Mouse (Mus musculus) liver, embryonic 14.5 days (tissue): Measurements from ENCODE around the gene Dhx34. TPM values are rescaled to one million over a fixed set of nuclear protein-coding genes. Genes with fewer than 3 reads are reported as not detected.
"Not testable (repeated sequence)": the region's sequence is repeated elsewhere in the genome, so short reads cannot be mapped to it uniquely, and the experiment has no call there.

Source experiments
- ATAC-seq: fragments of 200-750 bp; cut with Nextera tagmentation; 2 replicates; pipeline ENCODE4 v1.8.0; 2017; ENCODE audit warnings: moderate number of reproducible peaks, mild to moderate bottlenecking, moderate library complexity; ENCODE audit not compliant: insufficient read depth
- DNase-seq, 3 experiments: peaks; one replicate each; pipeline ENCODE4 v3.0.0-alpha.2; 2012 to 2013; ENCODE audit warnings: low read depth in 3 of 3, low spot score in 3 of 3
- H3K27ac ChIP-seq: fragments of 300-500 bp; sonication (generic); 2 replicates; pipeline ENCODE4 v1.5.1; 2014; ENCODE audit warnings: moderate library complexity, mild to moderate bottlenecking, control low read depth, inconsistent platforms
- H3K27me3 ChIP-seq: fragments of 300-500 bp; sonication (generic); 2 replicates; pipeline ENCODE4 v1.6.1; 2014; ENCODE audit warnings: mild to moderate bottlenecking, low read length, moderate library complexity; ENCODE audit not compliant: control insufficient read depth, insufficient read depth
- H3K36me3 ChIP-seq: fragments of 300-500 bp; sonication (generic); replicated peaks from 2 replicates; pipeline ENCODE4 v1.6.1; 2014; ENCODE audit warnings: low read depth; ENCODE audit not compliant: control insufficient read depth, insufficient read depth
- H3K4me1 ChIP-seq, 2 experiments: fragments of 200-500 bp in 1 of 2; fragments of 300-500 bp in 1 of 2; sonication (generic) in 1 of 2; replicated peaks; 2 replicates each; pipeline ENCODE4 v1.6.1; 2012 to 2014; ENCODE audit warnings: antibody characterized with exemption in 1 of 2, inconsistent platforms in 1 of 2, low read length in 1 of 2; ENCODE audit not compliant: control insufficient read depth in 2 of 2, insufficient read depth in 2 of 2
- H3K4me2 ChIP-seq: fragments of 300-500 bp; sonication (generic); 2 replicates; pipeline ENCODE4 v1.6.1; 2014; ENCODE audit warnings: low read depth, mild to moderate bottlenecking, control low read depth, moderate library complexity
- H3K4me3 ChIP-seq, 2 experiments: fragments of 200-500 bp in 1 of 2; fragments of 300-500 bp in 1 of 2; sonication (generic) in 1 of 2; 2 replicates each; pipeline ENCODE4 v1.5.1; 2012 to 2014; ENCODE audit warnings: low read depth in 2 of 2, low read length in 2 of 2, mild to moderate bottlenecking in 2 of 2, control low read depth in 1 of 2, inconsistent platforms in 1 of 2, moderate library complexity in 1 of 2; ENCODE audit not compliant: insufficient read depth in 1 of 2
- H3K9ac ChIP-seq: fragments of 300-500 bp; sonication (generic); replicated peaks from 2 replicates; pipeline ENCODE4 v1.6.1; 2014; ENCODE audit warnings: mild to moderate bottlenecking, control low read depth, moderate library complexity
- H3K9me3 ChIP-seq: fragments of 300-500 bp; sonication (generic); 2 replicates; pipeline ENCODE4 v1.6.1; 2016; ENCODE audit warnings: low read length, mixed read lengths; ENCODE audit not compliant: control insufficient read depth
- CTCF ChIP-seq: IDR thresholded peaks from 2 replicates; pipeline ENCODE4 v1.5.1; 2016; ENCODE audit warnings: antibody characterized with exemption, low read depth, control low read depth
- EP300 ChIP-seq: IDR thresholded peaks from 2 replicates; pipeline ENCODE4 v1.6.1; 2016; ENCODE audit warnings: antibody characterized with exemption, low read depth
- WGBS: fragments of 180-500 bp; shearing (Covaris S2); extraction: QIAGEN DNeasy Blood & Tissue Kit; methylation state at CpG from one replicate; pipeline ENCODE4 v1.1.7; 2014; ENCODE audit not compliant: insufficient replicate concordance; 5-methylcytosine and 5-hydroxymethylcytosine counted together
- polyA plus RNA-seq, 2 experiments: library from polyadenylated mRNA; depleted of rRNA in 1 of 2; stranded (reverse) in 1 of 2; unstranded in 1 of 2; fragments of >200 nt; fragmentation: Nextera tagmentation in 1 of 2; extraction: Ambion mirVana in 1 of 2; gene quantifications; 2 replicates each; pipeline versions ENCODE4 v1.2.1 to v1.2.3; 2012 to 2014

Gene Dhx34
- polyA plus RNA-seq (2012; rRNA removed) (5.0 and 5.3 TPM in 2 replicates), polyA plus RNA-seq (2014; fragmentation: Nextera tagmentation; extraction: Ambion mirVana) (3.6 and 3.7 TPM in 2 replicates)

- no peaks in the 10 kb centered on the region for H3K27me3 ChIP-seq
- peak within 1 kb of the TSS; percentile 85 to 92 for H3K4me3 ChIP-seq
- no peak for TF ChIP-seq EP300
- TF ChIP-seq CTCF, result peak; percentile 81
- H3K9ac ChIP-seq, result peak within 1 kb of the TSS; percentile 93
- ATAC-seq (peak; percentile 97), DNase-seq (peak; percentile 92 to 95 (median 94))
- peaks cover 9 to 10% of the 10 kb centered on the region in 2 experiments for H3K4me1 ChIP-seq
- 1% methylated on average over 34 of the region's 34 CpGs for WGBS
- no peaks in the 10 kb centered on the region; the same call in 1 of the 2 replicates for H3K36me3 ChIP-seq
- H3K4me2 ChIP-seq, result peak within 1 kb of the TSS; percentile 90
- H3K27ac ChIP-seq, result peak within 1 kb of the TSS; percentile 76
- H3K9me3 ChIP-seq, result no peaks in the 10 kb centered on the region
Measured at GRCm38 (mm10) chr7:16221582-16222272, at the start of gene Dhx34. Dhx34 (minus strand) TSS chr7:16222037.

GRCm38 (mm10) chr7:16271139-16271538 is 49.3 kb upstream of the Dhx34 start:
- 73% methylated on average over 1 of the region's 1 CpGs for WGBS
- Histone ChIP-seq H3K4me3 (no peak overlapping the region), H3K4me1 (peaks cover 25 to 28% of the 10 kb centered on the region in 2 experiments), H3K36me3 (peaks cover 9% of the 10 kb centered on the region; the same call in 1 of the 2 replicates), H3K4me2 (no peak overlapping the region), H3K27ac (no peak overlapping the region), H3K9ac (no peak overlapping the region), H3K27me3 (no peaks in the 10 kb centered on the region), H3K9me3 (no peaks in the 10 kb centered on the region)
- ATAC-seq (no peak), DNase-seq (no peak)
- no peak for TF ChIP-seq EP300

GRCm38 (mm10) chr7:16266593-16266992 is 44.8 kb upstream of the Dhx34 start:
- WGBS, result 61% methylated on average over 7 of the region's 7 CpGs
- not testable (repeated sequence) for DNase-seq, ATAC-seq

GRCm38 (mm10) chr7:16265856-16266255 is 44.0 kb upstream of the Dhx34 start:
- Histone ChIP-seq H3K4me1 (no peaks in the 10 kb centered on the region), H3K4me3 (no peak overlapping the region), H3K9ac (no peak overlapping the region), H3K27me3 (no peaks in the 10 kb centered on the region), H3K27ac (no peak overlapping the region), H3K4me2 (no peak overlapping the region), H3K36me3 (peaks cover 2% of the 10 kb centered on the region; the same call in 1 of the 2 replicates), H3K9me3 (no peaks in the 10 kb centered on the region)
- WGBS, result 73% methylated on average over 11 of the region's 11 CpGs
- TF ChIP-seq CTCF (no peak), EP300 (no peak)
- ATAC-seq (no peak), DNase-seq (no peak)

More at GRCm38 (mm10) chr7:16266593-16266992, 44.8 kb upstream of the Dhx34 start:
- not testable (repeated sequence) for H3K4me1 ChIP-seq, H3K27ac ChIP-seq, H3K4me3 ChIP-seq, H3K9ac ChIP-seq, H3K36me3 ChIP-seq, H3K9me3 ChIP-seq, H3K27me3 ChIP-seq, H3K4me2 ChIP-seq

GRCm38 (mm10) chr7:16263843-16264242 is 42.0 kb upstream of the Dhx34 start:
- DNase-seq, result no peak
- TF ChIP-seq EP300 (no peak), CTCF (no peak)

More at GRCm38 (mm10) chr7:16263843-16264242, 42.0 kb upstream of the Dhx34 start:
- H3K9ac ChIP-seq, result no peak overlapping the region
- H3K27me3 ChIP-seq, result no peaks in the 10 kb centered on the region
- WGBS, result 40% methylated on average over 5 of the region's 5 CpGs
- no peak overlapping the region for H3K4me3 ChIP-seq
- H3K27ac ChIP-seq, result no peak overlapping the region
- H3K9me3 ChIP-seq, result no peaks in the 10 kb centered on the region
- no peaks in the 10 kb centered on the region for H3K4me1 ChIP-seq
- ATAC-seq, result no peak
- no peak overlapping the region for H3K4me2 ChIP-seq
- no peaks in the 10 kb centered on the region for H3K36me3 ChIP-seq
